In genomic region chr5:139956859-139957258, GRCm38 (mm10) we compare ENCODE assay signal across 9 mouse cellular contexts. TPM values are rescaled to one million over a fixed set of nuclear protein-coding genes. Genes with fewer than 3 reads are reported as not detected.
DNase-seq lines count a peak whose midpoint lies in the region; ATAC-seq lines count a peak whose summit lies in the region.
"Had no signal": no experiment of that assay in that cellular context is flagged by ENCODE, and none has a peak within 500 bp of the region (broad histone marks: within the 10 kb centered on the region; RNA-seq: fewer than 3 reads in every experiment).

No protein-coding gene starts in this region.

- H3K9ac ChIP-seq in forebrain, embryonic 12.5 days = no peak overlapping the region
- H3K9ac ChIP-seq in heart, embryonic 14.5 days (ENCODE audit: low read length) = no peak overlapping the region
- H3K9ac ChIP-seq in limb, embryonic 12.5 days (replicated peaks) = no peak overlapping the region
- H3K9ac ChIP-seq in stomach, embryonic 15.5 days = no peak overlapping the region

- no peaks in the 10 kb centered on the region for H3K27me3 ChIP-seq in forebrain, embryonic 10.5 days (ENCODE audit: poor library complexity, severe bottlenecking)
- H3K27me3 ChIP-seq in forebrain, embryonic 12.5 days = no peaks in the 10 kb centered on the region
- H3K27me3 ChIP-seq in heart, embryonic 14.5 days (ENCODE audit: control insufficient read depth, insufficient read depth, low read length) = 0 out of 2 replicates have a peak, but pooled peaks cover 8% of the 10 kb centered on the region
- H3K27me3 ChIP-seq in limb, embryonic 12.5 days = no peaks in the 10 kb centered on the region; the same call in 1 of the 2 replicates
- H3K27me3 ChIP-seq in stomach, embryonic 15.5 days (replicated peaks) = no peaks in the 10 kb centered on the region

- 0 out of 2 replicates have a peak overlapping the region, but pooled peaks have one; percentile 48 for H3K27ac ChIP-seq in forebrain, embryonic 10.5 days
- H3K27ac ChIP-seq in forebrain, embryonic 12.5 days = no peak overlapping the region
- H3K27ac ChIP-seq in heart, embryonic 14.5 days (replicated peaks in 1 of 2; ENCODE audit: control insufficient read depth in 1 of 2, insufficient read depth in 1 of 2, low read depth in 2 of 2, low read length in 2 of 2) = no peak overlapping the region
- H3K27ac ChIP-seq in limb, embryonic 12.5 days = 0 out of 2 replicates have a peak overlapping the region, but pooled peaks have one; percentile 5
- no peak overlapping the region; the same call in 1 of the 2 replicates for H3K27ac ChIP-seq in stomach, embryonic 15.5 days

- ATAC-seq in forebrain, embryonic 12.5 days (ENCODE audit: low FRiP score) = no peak
- ATAC-seq in heart, embryonic 14.5 days (ENCODE audit: insufficient number of reproducible peaks, insufficient read depth, low FRiP score, low read depth) = no peak
- peak; percentile 54 for ATAC-seq in limb, embryonic 12.5 days (ENCODE audit: insufficient number of reproducible peaks, insufficient read depth, low FRiP score, low TSS enrichment, low read depth)
- ATAC-seq in stomach, embryonic 15.5 days (ENCODE audit: insufficient read depth, low FRiP score, low read depth) = peak; percentile 83

- 69% methylated on average over 10 of the region's 10 CpGs for WGBS in forebrain, embryonic 10.5 days
- 51% methylated on average over 10 of the region's 10 CpGs for WGBS in forebrain, embryonic 12.5 days
- 20% methylated on average over 10 of the region's 10 CpGs for WGBS in heart, embryonic 14.5 days
- WGBS in limb, embryonic 12.5 days = 40% methylated on average over 10 of the region's 10 CpGs
- WGBS in stomach, embryonic 15.5 days = 12% methylated on average over 10 of the region's 10 CpGs

- H3K9me3 ChIP-seq in forebrain, embryonic 10.5 days = no peaks in the 10 kb centered on the region
- no peaks in the 10 kb centered on the region for H3K9me3 ChIP-seq in forebrain, embryonic 12.5 days
- no peaks in the 10 kb centered on the region for H3K9me3 ChIP-seq in heart, embryonic 14.5 days (ENCODE audit: control insufficient read depth, low read length)
- no peaks in the 10 kb centered on the region for H3K9me3 ChIP-seq in limb, embryonic 12.5 days
- no peaks in the 10 kb centered on the region for H3K9me3 ChIP-seq in stomach, embryonic 15.5 days
- H3K9me3 ChIP-seq: G1E had no signal

- intact Hi-C loops in left cerebral cortex, postnatal 14 days (cut with DNase I) = no loop called here

- H3K4me3 ChIP-seq in forebrain, embryonic 10.5 days = no peak overlapping the region
- H3K4me3 ChIP-seq in forebrain, embryonic 12.5 days (replicated peaks) = no peak overlapping the region
- no peak overlapping the region for H3K4me3 ChIP-seq in heart, embryonic 14.5 days (ENCODE audit: control insufficient read depth in 1 of 2, insufficient read depth in 1 of 2, low read depth in 1 of 2, low read length in 2 of 2)
- H3K4me3 ChIP-seq in limb, embryonic 12.5 days (replicated peaks) = no peak overlapping the region
- H3K4me3 ChIP-seq in stomach, embryonic 15.5 days (replicated peaks) = no peak overlapping the region

- DNase-seq in forebrain, embryonic 10.5 days (ENCODE audit: extremely low spot score, low spot score) = no peak
- DNase-seq in ES-CJ7 (ENCODE audit: low read depth, low spot score) = peak; percentile 41
- no peak for DNase-seq in left cerebral cortex, postnatal 14 days (ENCODE audit: low spot score in 2 of 2)
- DNase-seq in layer of hippocampus, postnatal 14 days (ENCODE audit: low spot score in 2 of 2) = no peak

- H3K4me2 ChIP-seq in forebrain, embryonic 12.5 days = no peak overlapping the region
- peak overlapping the region; percentile 18; the same call in 1 of the 2 replicates for H3K4me2 ChIP-seq in heart, embryonic 14.5 days (ENCODE audit: low read length)
- H3K4me2 ChIP-seq in limb, embryonic 12.5 days = no peak overlapping the region
- peak overlapping the region; percentile 40 for H3K4me2 ChIP-seq in stomach, embryonic 15.5 days

- no peaks in the 10 kb centered on the region for H3K36me3 ChIP-seq in forebrain, embryonic 10.5 days (replicated peaks)
- no peaks in the 10 kb centered on the region for H3K36me3 ChIP-seq in forebrain, embryonic 12.5 days (replicated peaks)
- H3K36me3 ChIP-seq in heart, embryonic 14.5 days (ENCODE audit: control insufficient read depth, insufficient read depth, low read length) = no peaks in the 10 kb centered on the region
- H3K36me3 ChIP-seq in limb, embryonic 12.5 days = no peaks in the 10 kb centered on the region
- H3K36me3 ChIP-seq in stomach, embryonic 15.5 days = no peaks in the 10 kb centered on the region
- H3K36me3 ChIP-seq: G1E had no signal

- peaks cover 27% of the 10 kb centered on the region for H3K4me1 ChIP-seq in forebrain, embryonic 10.5 days
- H3K4me1 ChIP-seq in forebrain, embryonic 12.5 days = peaks cover 15% of the 10 kb centered on the region; the same call in 1 of the 2 replicates
- peaks cover 0 to 7% of the 10 kb centered on the region in 2 experiments; a peak in 1 of 4 replicates for H3K4me1 ChIP-seq in heart, embryonic 14.5 days (ENCODE audit: control insufficient read depth in 2 of 2, insufficient read depth in 2 of 2, low read length in 2 of 2)
- H3K4me1 ChIP-seq in limb, embryonic 12.5 days (replicated peaks) = peaks cover 27% of the 10 kb centered on the region
- peaks cover 16% of the 10 kb centered on the region for H3K4me1 ChIP-seq in stomach, embryonic 15.5 days

RNA-seq across cellular contexts. Expression of gene Elfn1, which starts 49.1 kb away (rescaled TPM):
- polyA plus RNA-seq in forebrain, embryonic 10.5 days (2016; fragmentation: Nextera tagmentation; extraction: Ambion mirVana) = 0.07 and 0.32 TPM in 2 replicates
- polyA plus RNA-seq in forebrain, embryonic 12.5 days (2016; fragmentation: Nextera tagmentation; extraction: Ambion mirVana) = 0.81 and 0.88 TPM in 2 replicates
- polyA plus RNA-seq in heart, embryonic 14.5 days (2014; fragmentation: Nextera tagmentation; extraction: Ambion mirVana) = 0.07 TPM in 1 of 2 replicates, not detected in the other
- polyA plus RNA-seq in limb, embryonic 12.5 days (2016; fragmentation: Nextera tagmentation; extraction: Ambion mirVana) = 0.28 and 0.35 TPM in 2 replicates
- 0.24 and 0.79 TPM in 2 replicates for polyA plus RNA-seq in stomach, embryonic 15.5 days (2015; fragmentation: Nextera tagmentation; extraction: Ambion mirVana)
- total RNA-seq in left cerebral cortex, postnatal 14 days (2021) = 10 to 100 TPM; 38.6 to 41.7 TPM
- 10 to 100 TPM; 29.9 to 33.8 TPM for total RNA-seq in layer of hippocampus, postnatal 14 days (2021)
- polyA plus RNA-seq: G1E had no signal

Comparison
In these comparisons a context has a peak if more than half of its experiments do, and no peak if none do; other contexts are left out.
1. H3K27ac ChIP-seq: peak in forebrain, embryonic 10.5 days (single experiment) and limb, embryonic 12.5 days (single experiment); none in forebrain, embryonic 12.5 days (single experiment), heart, embryonic 14.5 days (0 of 2) and stomach, embryonic 15.5 days (single experiment).
2. ATAC-seq: peak in limb, embryonic 12.5 days (single experiment) and stomach, embryonic 15.5 days (single experiment); none in forebrain, embryonic 12.5 days (single experiment) and heart, embryonic 14.5 days (single experiment).
3. H3K4me2 ChIP-seq: peak in heart, embryonic 14.5 days (single experiment) and stomach, embryonic 15.5 days (single experiment); none in forebrain, embryonic 12.5 days (single experiment) and limb, embryonic 12.5 days (single experiment).